Mouse (Mus musculus): Measurements from ENCODE around the gene Pip4k2a.

Pip4k2a gene

GRCm38 (mm10) chr2:18979046-18979445 is 18.9 kb downstream of the Pip4k2a start:
- no peak for DNase-seq

DNA sequence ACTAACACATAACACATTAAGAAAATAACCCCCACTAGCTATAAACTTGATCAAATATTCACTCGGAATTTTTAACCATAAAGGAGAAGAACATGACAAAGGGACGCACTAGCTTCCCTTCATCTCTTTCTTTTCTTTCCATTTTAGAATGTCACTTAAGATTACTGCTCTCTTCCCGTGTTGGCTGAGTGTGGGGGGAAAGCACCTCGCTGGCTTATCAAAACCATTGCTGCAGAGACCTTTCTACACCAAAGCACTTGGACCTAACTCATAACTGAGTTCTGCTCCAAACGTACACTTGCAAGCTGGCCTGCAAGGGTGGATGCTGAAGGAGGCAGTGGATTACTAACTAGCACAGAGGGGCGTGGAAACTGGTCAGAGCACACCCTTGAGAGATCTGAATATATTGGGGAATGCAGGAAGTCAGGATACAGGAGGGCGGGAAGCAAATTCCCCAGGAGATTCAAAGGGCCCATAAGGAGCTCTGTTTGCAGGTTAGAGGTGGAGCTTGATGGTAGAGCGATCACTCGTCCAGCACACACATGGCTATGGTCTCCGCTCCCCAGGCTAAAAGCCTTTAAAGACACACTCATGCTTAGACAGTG is 20.6 kb downstream of the Pip4k2a start:
- no peak for DNase-seq

DNA sequence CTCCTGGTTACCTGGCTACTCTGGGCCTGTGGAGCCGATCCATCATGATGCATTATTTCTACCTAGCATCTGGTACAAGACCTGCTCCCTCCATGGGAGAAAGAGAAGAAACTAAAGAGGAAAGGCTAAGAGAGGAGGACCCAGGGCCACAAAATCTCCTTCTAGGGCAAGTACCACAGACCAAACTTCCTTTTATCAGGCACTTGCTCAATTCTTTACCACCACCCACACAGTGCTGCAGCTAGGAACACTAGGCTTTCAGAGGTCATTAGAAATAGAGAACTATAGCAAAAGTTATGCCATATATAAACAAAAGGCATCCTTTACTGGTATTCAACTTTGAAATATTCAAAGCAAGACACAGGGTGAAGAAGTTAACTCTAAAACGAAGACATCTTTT is 21.8 kb downstream of the Pip4k2a start:
- peak; percentile 42 to 46 for DNase-seq

DNA sequence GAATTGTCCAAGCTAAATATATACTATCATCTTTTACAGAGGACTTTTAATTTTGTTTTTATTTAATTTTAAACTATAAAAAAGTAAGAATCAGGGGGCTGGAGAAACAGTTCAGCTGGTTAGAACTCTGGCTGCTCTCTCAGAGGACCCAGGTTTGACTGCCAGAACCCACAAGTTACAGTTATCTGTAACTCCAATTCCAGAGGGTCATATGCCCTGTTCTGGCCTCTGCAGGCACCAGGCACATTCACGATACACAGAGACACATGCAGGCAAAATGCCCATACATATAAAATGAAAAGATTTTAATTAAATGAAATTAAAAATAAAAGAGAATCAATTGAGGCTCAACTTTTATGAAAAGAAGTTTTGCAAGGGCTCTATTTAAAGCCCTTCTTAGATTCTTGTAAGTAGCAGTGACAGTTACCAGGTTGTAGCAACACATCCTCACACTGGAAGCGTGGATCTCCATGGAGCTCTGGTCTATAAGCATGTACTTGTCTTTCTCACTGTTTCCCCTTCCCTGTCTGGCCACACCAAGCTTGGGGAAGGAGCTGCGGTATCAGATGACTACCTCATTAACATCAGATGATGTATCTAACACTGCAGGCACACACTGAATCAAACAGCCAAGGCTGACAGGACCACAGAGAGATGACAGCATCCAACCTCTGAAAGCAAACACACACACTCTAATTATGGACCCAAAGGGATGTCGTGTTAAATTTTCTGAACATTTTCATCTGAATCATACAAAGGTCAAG is 22.9 kb downstream of the Pip4k2a start:
- DNase-seq: no peak

GRCm38 (mm10) chr2:18971564-18971963 is 26.4 kb downstream of the Pip4k2a start:
- no peak for DNase-seq

DNA sequence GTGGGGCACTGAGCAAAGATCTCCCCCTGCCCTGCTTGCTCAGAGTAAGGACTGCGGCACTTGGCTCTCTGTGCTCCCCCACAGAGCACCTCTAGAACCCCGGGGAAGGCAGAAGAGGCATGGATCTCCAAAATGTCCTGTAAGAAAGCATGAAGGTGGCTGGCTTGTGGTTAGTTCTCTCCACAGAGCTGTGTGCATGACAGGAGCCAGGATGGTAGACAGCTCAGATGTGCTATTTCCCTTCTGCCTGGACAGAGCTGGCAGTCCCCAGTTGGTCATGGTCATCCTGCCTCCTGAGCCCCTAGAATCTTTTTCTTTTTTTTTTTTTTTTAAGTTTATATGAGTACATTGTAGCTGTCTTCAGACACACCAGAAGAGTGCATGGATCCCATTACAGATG is 27.5 kb downstream of the Pip4k2a start:
- DNase-seq: no peak

DNA sequence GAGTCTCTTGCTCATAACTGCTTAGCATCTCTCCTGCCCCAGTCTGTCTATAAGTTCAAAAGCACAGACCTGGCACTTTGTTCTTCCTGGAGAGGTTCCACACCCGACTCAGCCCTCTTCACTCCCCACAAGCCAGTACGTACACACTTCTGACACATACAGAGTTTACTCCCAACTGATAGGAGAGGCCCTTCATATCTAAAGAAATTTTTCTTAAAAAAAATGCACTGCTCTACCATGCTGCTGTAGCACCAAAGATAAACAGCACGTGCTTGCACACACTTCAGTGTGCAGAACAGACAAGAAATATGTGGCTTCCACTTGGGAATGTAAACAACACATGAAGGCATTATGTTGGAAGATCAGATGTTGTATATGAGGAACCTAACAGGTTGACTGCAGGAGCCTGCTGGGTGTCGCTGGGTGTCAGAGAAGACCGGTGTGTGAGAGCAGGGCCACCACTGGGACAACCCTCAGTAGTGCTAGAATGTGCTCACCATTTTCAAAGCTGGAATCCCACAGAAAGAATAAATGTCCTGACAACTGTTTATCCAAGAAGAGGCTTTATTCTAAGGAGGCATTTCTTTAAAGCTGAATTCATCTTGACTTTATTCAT is 28.8 kb downstream of the Pip4k2a start:
- DNase-seq: no peak

DNA sequence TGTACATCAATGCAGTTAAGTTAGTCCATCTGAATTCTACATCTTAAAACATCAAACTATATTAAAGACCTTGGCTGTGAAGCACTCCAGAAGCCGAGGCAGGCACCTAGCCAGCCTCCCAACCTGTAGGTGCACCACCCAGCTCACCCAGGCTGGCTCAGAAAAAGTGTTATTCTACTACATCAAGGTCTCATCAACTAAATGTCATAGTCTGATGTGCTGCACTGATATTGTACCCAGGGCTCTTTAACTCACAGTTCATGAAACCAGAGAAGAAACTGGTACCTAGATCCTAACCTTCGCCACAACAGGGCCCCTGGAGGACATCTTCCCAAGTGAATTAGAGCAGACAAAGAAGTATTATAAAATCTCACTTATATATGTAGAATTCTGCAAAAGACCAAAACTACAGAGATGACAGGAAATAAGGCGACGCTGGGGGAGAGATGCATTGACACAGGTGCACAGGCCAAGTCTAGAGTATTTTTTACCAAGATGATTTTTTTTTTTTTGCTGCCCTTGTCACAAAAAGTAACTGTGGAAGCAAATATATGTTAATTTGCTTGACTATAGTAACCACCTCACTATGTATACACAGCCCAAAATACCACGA is 30.4 kb downstream of the Pip4k2a start:
- no peak for DNase-seq

DNA sequence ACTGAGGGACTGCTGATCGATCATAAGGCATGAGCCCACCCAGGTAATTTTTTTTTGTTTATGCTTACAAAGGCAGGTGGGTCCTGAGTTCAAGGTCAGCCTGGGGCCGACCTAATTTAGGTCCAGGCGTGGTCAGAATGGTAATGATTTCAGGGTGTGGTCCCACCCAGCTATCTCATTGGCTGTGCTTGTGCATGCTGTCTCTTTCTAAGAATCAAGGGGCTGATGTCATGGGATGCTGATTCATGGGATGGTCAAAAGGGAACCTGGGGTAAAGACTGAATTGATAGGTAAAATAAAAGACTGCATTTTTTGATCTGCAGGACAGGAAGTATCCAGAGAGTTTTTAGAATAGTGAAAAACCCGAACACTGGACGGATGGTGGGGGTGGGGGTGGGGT is 31.4 kb downstream of the Pip4k2a start:
- no peak for DNase-seq

DNA sequence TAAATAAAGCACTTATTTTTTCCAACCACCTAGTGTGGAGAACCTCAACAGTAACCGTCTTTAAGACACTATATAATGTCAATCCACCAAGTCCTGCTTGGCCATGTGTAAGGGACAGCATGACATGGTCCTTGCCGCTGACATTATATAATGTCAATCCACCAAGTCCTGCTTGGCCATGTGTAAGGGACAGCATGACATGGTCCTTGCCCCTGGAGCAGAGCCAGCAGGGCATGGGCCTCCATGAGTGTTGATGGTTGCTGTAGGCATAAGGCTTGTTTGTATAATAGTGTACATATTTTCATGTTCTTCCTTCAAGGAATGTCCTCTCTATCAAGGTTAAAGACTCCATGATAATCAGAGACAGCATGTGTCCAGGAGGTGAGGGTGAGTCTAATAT is 32.0 kb downstream of the Pip4k2a start:
- no peak for DNase-seq

- no peak for DNase-seq
Observed at GRCm38 (mm10) chr2:18965108-18965507, 32.8 kb downstream of the Pip4k2a start.

- no peak for DNase-seq
Observed at GRCm38 (mm10) chr2:18963286-18964040, 34.5 kb downstream of the Pip4k2a start.

DNA sequence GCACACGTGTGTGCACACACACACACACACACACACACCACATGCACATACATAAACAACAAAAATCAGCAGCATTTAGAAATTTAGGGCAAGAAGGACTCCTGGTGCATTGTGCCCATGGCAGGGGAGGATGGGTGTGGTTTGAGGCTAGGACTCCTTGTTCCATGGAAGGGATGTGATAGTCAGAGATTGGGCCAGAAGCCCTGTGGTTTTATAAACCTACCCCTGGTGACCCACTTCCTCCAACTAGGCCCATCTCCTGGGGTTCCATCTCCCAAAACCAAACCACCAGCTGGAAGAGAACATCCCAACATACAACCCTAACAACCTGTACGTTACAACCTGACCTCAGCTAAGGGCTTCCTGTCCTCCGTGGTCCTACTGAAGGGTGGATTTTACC is 35.4 kb downstream of the Pip4k2a start:
- no peak for DNase-seq

GRCm38 (mm10) chr2:18960376-18960973 is 37.5 kb downstream of the Pip4k2a start:
- DNase-seq: no peak

GRCm38 (mm10) chr2:18959558-18959957 is 38.4 kb downstream of the Pip4k2a start:
- no peak for DNase-seq

DNA sequence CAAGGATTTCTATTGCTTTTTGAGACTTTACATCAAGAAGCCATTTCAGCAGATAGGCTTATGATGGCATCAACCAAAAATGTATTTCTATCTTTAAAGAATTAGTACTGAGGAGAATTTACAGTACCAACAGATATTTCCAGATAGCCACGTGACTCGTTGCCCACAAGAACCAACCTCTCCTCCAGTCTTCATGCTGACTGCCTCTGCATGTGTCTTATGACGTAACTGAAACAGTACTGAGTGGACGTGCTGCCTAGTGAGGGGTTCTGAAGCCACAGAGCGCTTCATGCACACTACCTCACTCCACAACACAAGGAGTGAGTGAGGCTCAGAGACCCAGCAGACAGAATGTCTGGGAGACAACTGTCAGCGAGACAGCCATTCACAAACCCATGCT is 38.9 kb downstream of the Pip4k2a start:
- peak; percentile 49 to 54 for DNase-seq

DNA sequence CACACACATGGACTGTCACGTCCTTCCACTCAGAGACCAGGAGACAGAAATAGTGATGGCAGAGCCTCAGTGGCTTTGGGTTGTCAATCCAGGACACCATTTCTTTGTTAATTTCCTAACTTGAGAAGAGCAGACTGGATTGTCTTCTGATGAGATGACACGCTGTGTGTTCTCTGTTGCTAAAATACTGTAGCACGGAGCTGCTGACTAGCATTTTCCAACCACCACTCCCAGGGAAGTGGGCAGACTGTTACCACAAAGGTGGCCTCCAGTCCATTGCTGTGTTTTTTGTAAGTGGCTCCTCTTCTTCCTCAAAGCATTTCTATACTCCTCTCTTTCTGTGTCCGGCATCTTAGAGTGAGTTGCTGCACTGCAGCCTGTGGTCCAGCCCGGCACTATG is 39.4 kb downstream of the Pip4k2a start:
- DNase-seq: no peak

DNA sequence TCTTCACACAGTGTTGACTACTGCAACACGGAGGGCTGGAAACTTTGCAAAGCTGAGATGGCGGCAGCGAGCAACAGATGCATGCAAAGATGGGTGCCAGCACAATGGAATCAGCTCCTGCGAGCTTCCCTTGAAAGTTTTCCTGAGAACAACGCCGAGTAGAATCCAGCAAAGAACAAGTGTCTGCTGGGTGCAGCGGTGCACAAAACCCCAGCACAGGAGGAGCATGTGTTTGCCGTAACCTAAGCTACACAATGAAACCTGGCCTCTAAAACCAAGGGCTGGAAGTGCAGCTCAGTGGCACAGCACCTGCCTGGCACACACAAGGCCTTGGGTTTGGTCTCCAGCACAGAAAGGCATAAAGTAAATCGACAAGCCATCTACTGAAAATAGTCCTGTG is 39.9 kb downstream of the Pip4k2a start:
- peak; percentile 45 to 46 for DNase-seq

DNA sequence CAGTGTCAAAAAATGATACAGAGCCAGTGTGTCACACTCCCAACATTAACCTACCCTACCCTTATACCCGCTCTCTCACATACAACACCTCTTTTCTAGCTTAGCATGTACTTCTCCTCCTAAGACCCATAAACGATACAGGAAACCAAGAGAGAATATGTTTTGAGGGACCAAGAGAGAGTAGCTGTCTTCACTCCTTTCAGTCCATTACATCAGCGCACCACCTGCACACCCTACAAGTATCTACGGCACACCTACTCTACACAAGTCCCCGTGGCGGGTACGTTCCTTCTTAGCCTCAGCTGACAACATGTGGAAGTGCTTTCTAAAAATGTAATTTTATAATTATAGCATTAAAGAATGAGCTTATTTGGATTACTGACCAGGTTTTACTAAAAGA is 40.5 kb downstream of the Pip4k2a start:
- DNase-seq: peak; percentile 50 to 56

GRCm38 (mm10) chr2:18956945-18957344 is 41.0 kb downstream of the Pip4k2a start:
- DNase-seq: peak in 1 of 2 experiments; percentile 35

GRCm38 (mm10) chr2:18956424-18956823 is 41.5 kb downstream of the Pip4k2a start:
- DNase-seq: peak; percentile 53 to 61

- DNase-seq: no peak
Observed at GRCm38 (mm10) chr2:18955671-18956070, 42.3 kb downstream of the Pip4k2a start.

DNA sequence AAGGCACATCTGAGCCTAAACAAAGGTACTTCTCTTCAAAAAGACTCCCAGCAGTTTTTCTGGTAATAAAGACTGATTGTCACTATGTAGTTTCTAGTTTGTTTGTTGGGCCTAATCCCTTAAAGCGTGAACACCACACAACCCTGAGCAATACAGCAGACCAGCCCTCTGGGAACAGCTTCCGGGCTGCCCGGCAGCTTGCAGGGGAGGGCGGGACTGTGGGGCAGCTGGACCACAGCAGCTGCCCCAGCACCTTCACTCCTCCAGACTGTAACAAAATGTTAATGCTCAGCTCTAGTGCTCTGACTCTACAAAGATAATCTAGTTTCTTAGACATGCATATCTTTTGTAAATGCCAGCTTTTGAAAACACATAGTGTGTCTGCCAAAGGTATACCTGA is 42.9 kb downstream of the Pip4k2a start:
- DNase-seq: no peak
